Mouse (Mus musculus) forebrain, embryonic 14.5 days (tissue): ENCODE measurements around the gene Sema5a. TPM values are rescaled to one million over a fixed set of nuclear protein-coding genes. Genes with fewer than 3 reads are reported as not detected.

Experiments
- ATAC-seq: fragments of 200-750 bp; cut with Nextera tagmentation; 2 replicates; pipeline ENCODE4 v1.8.0; 2017; ENCODE audit warnings: mild to moderate bottlenecking, moderate library complexity
- DNase-seq: peaks from one replicate; pipeline ENCODE4 v3.0.0-alpha.2; 2015; ENCODE audit warnings: low spot score
- H3K27ac ChIP-seq: fragments of 300-500 bp; sonication (generic); 2 replicates; pipeline ENCODE4 v1.5.1; 2014; ENCODE audit warnings: low read depth, mild to moderate bottlenecking, control low read depth, low read length, moderate library complexity
- H3K27me3 ChIP-seq: fragments of 300-500 bp; sonication (generic); replicated peaks from 2 replicates; pipeline ENCODE4 v1.6.1; 2014; ENCODE audit warnings: low read length, control low read depth, mixed read lengths; ENCODE audit not compliant: control insufficient read depth, insufficient read depth
- H3K36me3 ChIP-seq: fragments of 300-500 bp; sonication (generic); 2 replicates; pipeline ENCODE4 v1.6.1; 2014; ENCODE audit warnings: low read length, control low read depth; ENCODE audit not compliant: control insufficient read depth, insufficient read depth
- H3K4me1 ChIP-seq: fragments of 300-500 bp; sonication (generic); 2 replicates; pipeline ENCODE4 v1.6.1; 2014; ENCODE audit warnings: antibody characterized with exemption, low read length, control low read depth; ENCODE audit not compliant: control insufficient read depth, insufficient read depth
- H3K4me2 ChIP-seq: fragments of 300-500 bp; sonication (generic); 2 replicates; pipeline ENCODE4 v1.6.1; 2014; ENCODE audit warnings: mild to moderate bottlenecking, control low read depth, low read length
- H3K4me3 ChIP-seq: fragments of 300-500 bp; sonication (generic); 2 replicates; pipeline ENCODE4 v1.5.1; 2014; ENCODE audit warnings: low read depth, low read length, control low read depth
- H3K9ac ChIP-seq: fragments of 300-500 bp; sonication (generic); 2 replicates; pipeline ENCODE4 v1.6.1; 2014; ENCODE audit warnings: mild to moderate bottlenecking, low read length, control low read depth, moderate library complexity
- H3K9me3 ChIP-seq: fragments of 300-500 bp; sonication (generic); replicated peaks from 2 replicates; pipeline ENCODE4 v1.6.1; 2016; ENCODE audit warnings: low read length, control low read depth, mixed read lengths; ENCODE audit not compliant: control insufficient read depth
- WGBS: fragments of 180-500 bp; shearing (Covaris S2); extraction: QIAGEN DNeasy Blood & Tissue Kit; methylation state at CpG from one replicate; pipeline ENCODE4 v1.1.7; 2014; 5-methylcytosine and 5-hydroxymethylcytosine counted together
- polyA plus RNA-seq: library from polyadenylated mRNA; unstranded; fragments of >200 nt; fragmentation: Nextera tagmentation; extraction: Ambion mirVana; gene quantifications from 2 replicates; pipeline ENCODE4 v1.2.1, GENCODE M21; 2014

The Sema5a gene
- polyA plus RNA-seq, 1 experiment from 2014 or later = 10.1 TPM

DNA sequence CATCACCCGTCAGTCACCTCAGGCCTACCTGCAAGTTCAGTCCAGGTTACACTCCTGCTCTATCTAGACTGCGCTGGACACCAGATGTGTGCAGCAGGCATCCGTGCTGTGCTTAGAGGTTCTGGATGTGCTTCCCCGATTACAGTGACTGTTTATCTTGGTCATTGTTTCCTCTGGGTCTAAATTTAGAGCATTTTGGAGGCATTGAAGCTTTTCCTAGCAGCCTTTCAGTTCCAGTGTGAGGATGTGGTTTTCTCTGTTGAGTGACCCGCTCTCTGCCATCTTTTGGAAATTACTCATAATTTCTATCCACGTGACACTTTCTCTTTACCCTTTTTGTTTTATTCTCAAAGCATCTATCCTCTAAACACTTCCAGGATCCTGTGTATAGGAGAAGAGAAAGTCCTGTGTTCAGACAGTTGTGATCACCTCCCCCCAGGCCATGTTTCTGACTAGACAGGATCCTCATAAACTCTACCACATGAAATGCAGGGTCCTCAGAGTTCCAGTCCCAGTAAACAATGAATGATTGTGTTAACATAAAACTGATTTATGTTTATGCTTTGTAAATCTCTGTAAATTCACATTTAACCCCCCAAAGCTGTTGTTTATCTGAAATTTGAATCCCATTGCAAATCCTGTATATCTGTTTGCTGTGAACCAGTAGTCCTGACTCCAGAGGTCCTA, 62.1 kb downstream of the Sema5a start:
- no peak overlapping the region for H3K4me2 ChIP-seq
- no peak overlapping the region for H3K27ac ChIP-seq
- DNase-seq (no peak), ATAC-seq (no peak)
- H3K9me3 ChIP-seq = no peaks in the 10 kb centered on the region
- no peaks in the 10 kb centered on the region for H3K27me3 ChIP-seq
- 86% methylated on average over 6 of the region's 6 CpGs for WGBS
- H3K36me3 ChIP-seq = no peaks in the 10 kb centered on the region
- no peaks in the 10 kb centered on the region for H3K4me1 ChIP-seq
- no peak overlapping the region for H3K4me3 ChIP-seq
- no peak overlapping the region for H3K9ac ChIP-seq

DNA sequence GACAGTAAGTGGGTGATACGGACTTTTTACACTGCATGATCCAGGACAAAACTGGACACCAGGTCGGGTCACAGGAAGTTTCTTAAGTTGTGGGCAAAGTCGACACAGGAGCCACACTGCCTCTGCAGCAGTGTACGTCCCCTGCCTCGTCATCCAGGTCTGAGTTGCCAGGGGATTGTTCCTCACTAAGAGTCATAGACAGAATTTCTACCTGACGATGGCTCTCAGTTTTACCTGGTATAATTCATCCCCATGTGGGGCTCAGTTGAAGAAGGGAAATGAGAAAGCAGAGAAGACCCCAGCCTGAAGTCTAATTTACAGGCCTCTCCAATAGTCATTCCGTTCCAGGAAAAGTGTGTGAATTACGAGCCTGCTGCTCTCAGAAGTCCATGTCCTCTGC, 66.2 kb downstream of the Sema5a start:
- H3K9me3 ChIP-seq = no peaks in the 10 kb centered on the region
- no peaks in the 10 kb centered on the region for H3K27me3 ChIP-seq
- DNase-seq (no peak), ATAC-seq (no peak)
- H3K27ac ChIP-seq = no peak overlapping the region
- H3K36me3 ChIP-seq = no peaks in the 10 kb centered on the region
- WGBS = 84% methylated on average over 8 of the region's 8 CpGs
- H3K4me1 ChIP-seq = no peaks in the 10 kb centered on the region
- no peak overlapping the region for H3K4me3 ChIP-seq
- H3K4me2 ChIP-seq = no peak overlapping the region
- H3K9ac ChIP-seq = no peak overlapping the region

GRCm38 (mm10) chr15:32311287-32311686, 66.7 kb downstream of the Sema5a start:
- Histone ChIP-seq H3K9me3 (no peaks in the 10 kb centered on the region), H3K4me1 (no peaks in the 10 kb centered on the region), H3K36me3 (no peaks in the 10 kb centered on the region), H3K4me2 (no peak overlapping the region), H3K27me3 (no peaks in the 10 kb centered on the region), H3K27ac (no peak overlapping the region), H3K4me3 (no peak overlapping the region), H3K9ac (no peak overlapping the region)
- ATAC-seq (no peak), DNase-seq (no peak)
- 63% methylated on average over 8 of the region's 8 CpGs for WGBS

GRCm38 (mm10) chr15:32317074-32317473, 72.5 kb downstream of the Sema5a start:
- no peak for ATAC-seq
- no peak overlapping the region for H3K4me3 ChIP-seq
- H3K9ac ChIP-seq = no peak overlapping the region
- no peaks in the 10 kb centered on the region for H3K36me3 ChIP-seq
- no peaks in the 10 kb centered on the region for H3K27me3 ChIP-seq
- H3K27ac ChIP-seq = no peak overlapping the region
- H3K4me2 ChIP-seq = no peak overlapping the region
- H3K4me1 ChIP-seq = no peaks in the 10 kb centered on the region
- H3K9me3 ChIP-seq = no peaks in the 10 kb centered on the region
- 81% methylated on average over 5 of the region's 5 CpGs for WGBS
- no peak for DNase-seq

DNA sequence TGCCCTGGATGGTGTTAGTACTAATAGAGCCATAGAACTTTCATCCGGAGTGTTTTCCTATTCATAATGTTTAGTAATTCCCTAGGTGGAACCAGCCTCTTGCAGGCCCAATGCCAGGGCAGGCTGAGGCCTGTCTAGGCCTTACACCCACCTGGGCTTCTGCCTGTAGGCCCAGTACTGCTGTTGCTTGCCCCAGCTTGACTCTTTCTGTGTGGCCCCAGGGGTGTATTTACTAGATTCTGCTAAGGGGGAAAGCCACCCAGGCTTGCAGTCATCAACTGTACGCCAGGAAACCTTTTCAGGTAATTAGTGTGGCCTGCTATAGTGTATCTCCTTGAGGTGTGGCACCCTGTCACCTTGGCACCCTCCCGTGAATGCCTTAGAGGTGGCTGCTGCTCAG, 76.1 kb downstream of the Sema5a start:
- ATAC-seq (no peak), DNase-seq (no peak)
- H3K36me3 ChIP-seq = no peaks in the 10 kb centered on the region
- no peaks in the 10 kb centered on the region for H3K4me1 ChIP-seq
- no peak overlapping the region for H3K4me2 ChIP-seq
- WGBS = 90% methylated on average over 3 of the region's 3 CpGs
- no peak overlapping the region for H3K27ac ChIP-seq
- no peak overlapping the region for H3K9ac ChIP-seq
- no peak overlapping the region for H3K4me3 ChIP-seq
- no peaks in the 10 kb centered on the region for H3K27me3 ChIP-seq
- H3K9me3 ChIP-seq = no peaks in the 10 kb centered on the region

- ATAC-seq (no peak), DNase-seq (no peak)
- Histone ChIP-seq H3K27ac (no peak overlapping the region), H3K9ac (no peak overlapping the region), H3K9me3 (no peaks in the 10 kb centered on the region), H3K4me1 (no peaks in the 10 kb centered on the region), H3K4me2 (no peak overlapping the region), H3K4me3 (no peak overlapping the region), H3K27me3 (no peaks in the 10 kb centered on the region), H3K36me3 (no peaks in the 10 kb centered on the region)
- 91% methylated on average over 5 of the region's 5 CpGs for WGBS
Observed at GRCm38 (mm10) chr15:32322455-32323220, 78.0 kb downstream of the Sema5a start.

DNA sequence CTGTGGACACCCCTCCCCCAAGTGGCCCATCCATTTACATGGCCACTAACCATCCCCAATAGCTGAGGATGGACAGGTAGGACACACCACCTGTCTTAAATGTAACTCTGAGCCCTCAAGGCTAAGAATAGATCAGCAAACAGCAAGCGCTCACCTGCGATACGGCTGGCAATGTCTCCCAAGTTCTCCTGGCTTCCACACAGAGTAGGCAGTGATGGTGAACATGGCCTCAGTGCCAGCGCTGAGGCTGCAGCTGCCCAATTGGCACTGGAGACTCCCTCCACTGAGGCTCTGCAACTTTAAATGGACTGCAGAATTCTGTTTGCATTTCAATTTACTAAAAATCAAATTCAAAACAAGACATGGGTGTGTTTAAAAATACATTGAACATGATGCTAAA, 78.6 kb downstream of the Sema5a start:
- Histone ChIP-seq H3K4me3 (no peak overlapping the region), H3K4me2 (no peak overlapping the region), H3K9ac (no peak overlapping the region), H3K36me3 (no peaks in the 10 kb centered on the region), H3K9me3 (no peaks in the 10 kb centered on the region), H3K27ac (no peak overlapping the region), H3K4me1 (no peaks in the 10 kb centered on the region), H3K27me3 (no peaks in the 10 kb centered on the region)
- WGBS = 95% methylated on average over 4 of the region's 4 CpGs
- no peak for DNase-seq
- ATAC-seq = no peak

DNA sequence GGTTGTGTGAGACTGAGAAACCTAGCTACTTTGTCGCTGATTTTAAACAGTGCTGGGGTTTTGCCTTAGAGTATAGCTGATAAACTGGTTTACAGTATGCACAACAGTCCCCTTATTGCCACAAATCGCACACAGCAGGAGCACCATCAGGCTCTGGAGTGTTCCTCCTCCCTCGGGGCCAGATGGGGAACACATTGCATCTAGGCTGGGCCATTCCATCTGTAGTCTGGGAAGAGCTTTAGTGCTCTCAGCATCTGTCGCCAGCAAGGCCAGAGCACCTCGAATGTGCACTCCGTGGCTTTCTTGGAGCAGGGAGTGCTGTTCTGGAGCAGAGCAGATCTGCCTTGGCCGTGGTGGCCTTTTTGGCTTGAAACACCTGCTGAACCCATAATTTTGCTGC, 79.5 kb downstream of the Sema5a start:
- Histone ChIP-seq H3K27ac (no peak overlapping the region), H3K4me2 (no peak overlapping the region), H3K4me3 (no peak overlapping the region), H3K27me3 (no peaks in the 10 kb centered on the region), H3K36me3 (no peaks in the 10 kb centered on the region), H3K4me1 (peaks cover 2% of the 10 kb centered on the region; the same call in 1 of the 2 replicates), H3K9me3 (no peaks in the 10 kb centered on the region), H3K9ac (no peak overlapping the region)
- DNase-seq = peak; percentile 61
- WGBS = 63% methylated on average over 7 of the region's 7 CpGs
- peak; percentile 55; the same call in 1 of the 2 replicates for ATAC-seq

- DNase-seq = no peak
- WGBS = 68% methylated on average over 4 of the region's 4 CpGs
- ATAC-seq = no peak
- Histone ChIP-seq H3K4me3 (no peak overlapping the region), H3K36me3 (no peaks in the 10 kb centered on the region), H3K4me1 (peaks cover 23% of the 10 kb centered on the region), H3K27me3 (no peaks in the 10 kb centered on the region), H3K9ac (no peak overlapping the region), H3K4me2 (no peak overlapping the region), H3K9me3 (no peaks in the 10 kb centered on the region), H3K27ac (peak overlapping the region; percentile 33; the same call in 1 of the 2 replicates)
Observed at GRCm38 (mm10) chr15:32328370-32329004, 83.9 kb downstream of the Sema5a start.
